Mouse (Mus musculus) megakaryocyte, embryonic 14.5 days (primary cell): ENCODE results near the gene Crk.

ENCODE experiments used
- FLI1 ChIP-seq: IDR thresholded peaks from 2 replicates; pipeline ENCODE4 v1.6.1; 2012; ENCODE audit warnings: low read length, inconsistent platforms, mixed read lengths
- GATA1 ChIP-seq: IDR thresholded peaks from 3 replicates; pipeline ENCODE4 v1.6.1; 2012; ENCODE audit warnings: mixed read lengths, low read length, inconsistent platforms, borderline replicate concordance

DNA sequence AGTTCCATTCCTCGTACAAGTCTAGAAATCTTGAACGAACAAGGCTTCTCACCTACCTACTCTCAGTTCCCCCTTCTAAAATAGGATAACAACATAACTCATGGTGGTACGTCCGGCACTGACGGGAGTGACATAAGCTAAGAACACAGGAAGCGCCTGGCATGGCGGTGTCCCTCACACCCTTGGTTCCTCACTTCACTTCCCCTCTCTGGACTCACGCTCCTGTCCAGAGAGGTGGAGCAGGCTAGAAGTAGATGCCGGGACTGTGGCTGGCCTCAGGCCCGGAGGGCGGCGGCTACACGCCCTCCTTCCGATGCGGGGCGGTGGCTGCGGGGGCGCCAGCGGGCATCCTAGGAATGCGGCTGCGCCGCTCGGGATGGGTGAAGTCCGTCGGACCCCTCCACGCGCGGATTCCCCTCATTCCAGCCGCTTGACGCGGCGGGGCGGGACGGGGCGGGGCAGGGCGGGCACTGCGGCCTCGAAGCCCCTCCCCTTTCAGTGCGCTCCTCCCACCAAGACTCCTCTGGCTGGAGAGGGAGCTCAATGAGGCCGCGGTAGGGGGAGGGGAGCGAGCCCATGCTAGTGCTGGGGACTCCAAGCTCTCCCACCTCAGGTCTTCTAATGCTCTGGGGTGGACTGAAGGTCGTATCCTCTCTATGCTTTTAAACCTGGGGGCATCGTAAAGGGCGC, 25.1 kb upstream of the Crk start:
- TF ChIP-seq GATA1 (no peak), FLI1 (no peak)
